Mouse (Mus musculus): ENCODE results near the gene Hoxa6.

DNA sequence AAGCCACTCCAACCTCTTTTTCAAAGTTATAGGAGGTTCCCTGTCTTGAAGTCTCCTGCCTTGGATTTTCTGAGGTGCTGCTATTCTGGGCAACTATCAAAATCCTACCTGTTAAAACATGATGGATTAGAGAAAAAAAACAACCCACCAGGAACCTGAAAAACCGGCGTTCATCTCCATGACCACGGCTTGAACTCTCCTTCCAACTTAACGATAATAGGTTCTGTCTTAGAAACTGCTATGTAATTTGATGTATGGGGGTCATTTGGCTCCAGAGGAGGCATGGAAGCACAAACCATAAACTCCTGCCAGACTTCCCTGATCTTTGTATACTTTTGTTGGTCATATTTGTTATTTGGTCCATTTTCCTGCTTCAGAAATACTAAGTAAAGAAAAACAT lies 34.9 kb downstream of the Hoxa6 start:
- TF ChIP-seq POLR2A (IDR thresholded peaks at IDR 0.05; ENCODE audit: low read depth, low read length), result no peak
- no peak for TF ChIP-seq CTCF (IDR thresholded peaks at IDR 0.05; ENCODE audit: extremely low read depth, insufficient read depth, insufficient read length, insufficient replicate concordance)

All from spleen, adult 2 months (tissue).